Mouse (Mus musculus): ENCODE results near the gene Numa1. TPM values are rescaled to one million over a fixed set of nuclear protein-coding genes. Genes with fewer than 3 reads are reported as not detected.
A peak's percentile ranks its signal among the peaks of the same experiment; 100 is the strongest.

The Numa1 gene
- 60.9 and 64.3 TPM in 2 replicates for polyA plus RNA-seq (2015; fragmentation: Nextera tagmentation; extraction: Ambion mirVana)

GRCm38 (mm10) chr7:101933751-101934240 lies at the start of gene Numa1, which contains the start of gene Lrrc51:
TSS of gene Numa1 (plus strand) at chr7:101934111.
TSS of gene Lrrc51 (minus strand) at chr7:101933895.
- H3K4me3 ChIP-seq (replicated peaks; ENCODE audit: low read length): peak within 1 kb of the TSS; percentile 90
- under 1% methylated on average over 40 of the region's 40 CpGs for WGBS
- no peaks in the 10 kb centered on the region for H3K27me3 ChIP-seq (ENCODE audit: control insufficient read depth, insufficient read depth, low read length)
- H3K27ac ChIP-seq (ENCODE audit: low read length): peak within 1 kb of the TSS; percentile 94
- H3K9me3 ChIP-seq (replicated peaks; ENCODE audit: control insufficient read depth, low read length): no peaks in the 10 kb centered on the region
- H3K9ac ChIP-seq (ENCODE audit: low read length): peak within 1 kb of the TSS; percentile 87
- ATAC-seq (ENCODE audit: insufficient read depth, low FRiP score): peak; percentile 98
- H3K4me1 ChIP-seq (ENCODE audit: control insufficient read depth, insufficient read depth, low read length): peaks cover 14% of the 10 kb centered on the region; the same call in 1 of the 2 replicates
- H3K36me3 ChIP-seq (ENCODE audit: control insufficient read depth, insufficient read depth, low read length): no peaks in the 10 kb centered on the region
- H3K4me2 ChIP-seq (ENCODE audit: low read depth, low read length): peak within 1 kb of the TSS; percentile 79

- no peaks in the 10 kb centered on the region for H3K4me1 ChIP-seq (ENCODE audit: control insufficient read depth, insufficient read depth, low read length)
- H3K27me3 ChIP-seq (ENCODE audit: control insufficient read depth, insufficient read depth, low read length): no peaks in the 10 kb centered on the region; the same call in 1 of the 2 replicates
- H3K4me2 ChIP-seq (ENCODE audit: low read depth, low read length): no peak overlapping the region
- no peak overlapping the region for H3K27ac ChIP-seq (ENCODE audit: low read length)
- H3K9me3 ChIP-seq (replicated peaks; ENCODE audit: control insufficient read depth, low read length): no peaks in the 10 kb centered on the region
- no peak for ATAC-seq (ENCODE audit: insufficient read depth, low FRiP score)
- 93% methylated on average over 4 of the region's 4 CpGs for WGBS
- H3K4me3 ChIP-seq (replicated peaks; ENCODE audit: low read length): no peak overlapping the region
- no peaks in the 10 kb centered on the region for H3K36me3 ChIP-seq (ENCODE audit: control insufficient read depth, insufficient read depth, low read length)
- H3K9ac ChIP-seq (ENCODE audit: low read length): no peak overlapping the region
These were observed 49.8 kb upstream of the Numa1 start for GRCm38 (mm10) chr7:101884160-101884559.

GRCm38 (mm10) chr7:101886274-101886673 lies 47.6 kb upstream of the Numa1 start:
- no peak overlapping the region for H3K4me3 ChIP-seq (replicated peaks; ENCODE audit: low read length)
- no peak overlapping the region for H3K4me2 ChIP-seq (ENCODE audit: low read depth, low read length)
- H3K9ac ChIP-seq (ENCODE audit: low read length): no peak overlapping the region
- H3K27me3 ChIP-seq (ENCODE audit: control insufficient read depth, insufficient read depth, low read length): no peaks in the 10 kb centered on the region; the same call in 1 of the 2 replicates
- H3K36me3 ChIP-seq (ENCODE audit: control insufficient read depth, insufficient read depth, low read length): no peaks in the 10 kb centered on the region
- H3K27ac ChIP-seq (ENCODE audit: low read length): no peak overlapping the region
- H3K9me3 ChIP-seq (replicated peaks; ENCODE audit: control insufficient read depth, low read length): no peaks in the 10 kb centered on the region
- 85% methylated on average over 6 of the region's 6 CpGs for WGBS
- no peaks in the 10 kb centered on the region for H3K4me1 ChIP-seq (ENCODE audit: control insufficient read depth, insufficient read depth, low read length)
- no peak for ATAC-seq (ENCODE audit: insufficient read depth, low FRiP score)

GRCm38 (mm10) chr7:101888460-101888859 lies 45.5 kb upstream of the Numa1 start:
- no peak overlapping the region for H3K4me3 ChIP-seq (replicated peaks; ENCODE audit: low read length)
- ATAC-seq (ENCODE audit: insufficient read depth, low FRiP score): no peak
- H3K27ac ChIP-seq (ENCODE audit: low read length): no peak overlapping the region
- H3K27me3 ChIP-seq (ENCODE audit: control insufficient read depth, insufficient read depth, low read length): no peaks in the 10 kb centered on the region; the same call in 1 of the 2 replicates
- no peaks in the 10 kb centered on the region for H3K9me3 ChIP-seq (replicated peaks; ENCODE audit: control insufficient read depth, low read length)
- no peak overlapping the region for H3K4me2 ChIP-seq (ENCODE audit: low read depth, low read length)
- no peaks in the 10 kb centered on the region for H3K36me3 ChIP-seq (ENCODE audit: control insufficient read depth, insufficient read depth, low read length)
- H3K4me1 ChIP-seq (ENCODE audit: control insufficient read depth, insufficient read depth, low read length): no peaks in the 10 kb centered on the region
- WGBS: 73% methylated on average over 4 of the region's 4 CpGs
- H3K9ac ChIP-seq (ENCODE audit: low read length): no peak overlapping the region

DNA sequence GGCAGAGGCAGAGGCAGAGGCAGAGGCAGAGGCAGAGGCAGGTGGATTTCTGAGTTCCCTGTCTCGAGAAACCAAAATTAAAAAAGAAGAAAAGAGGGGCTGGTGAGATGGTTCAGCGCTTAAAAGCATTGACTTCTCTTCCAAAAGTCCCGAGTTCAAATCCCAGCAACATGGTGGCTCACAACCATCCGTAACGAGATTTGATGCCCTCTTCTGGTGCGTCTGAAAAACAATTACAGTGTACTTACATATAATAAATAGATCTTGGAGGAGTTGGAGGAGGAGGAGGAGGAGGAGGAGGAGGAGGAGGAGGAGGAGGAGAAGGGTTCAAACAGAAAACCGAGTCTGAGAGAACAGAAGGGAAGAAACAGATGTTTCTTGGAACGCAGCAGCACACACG lies 38.2 kb upstream of the Numa1 start:
- Histone ChIP-seq H3K4me2 (ENCODE audit: low read depth, low read length) (peak overlapping the region; percentile 39), H3K36me3 (ENCODE audit: control insufficient read depth, insufficient read depth, low read length) (no peaks in the 10 kb centered on the region), H3K4me1 (ENCODE audit: control insufficient read depth, insufficient read depth, low read length) (peaks cover 5% of the 10 kb centered on the region; the same call in 1 of the 2 replicates), H3K27me3 (ENCODE audit: control insufficient read depth, insufficient read depth, low read length) (no peaks in the 10 kb centered on the region), H3K9ac (ENCODE audit: low read length) (peak overlapping the region; percentile 70), H3K27ac (ENCODE audit: low read length) (peak overlapping the region; percentile 29; the same call in 1 of the 2 replicates), H3K4me3 (replicated peaks; ENCODE audit: low read length) (peak overlapping the region; percentile 68), H3K9me3 (replicated peaks; ENCODE audit: control insufficient read depth, low read length) (no peaks in the 10 kb centered on the region)
- 43% methylated on average over 9 of the region's 9 CpGs for WGBS
- no peak for ATAC-seq (ENCODE audit: insufficient read depth, low FRiP score)

DNA sequence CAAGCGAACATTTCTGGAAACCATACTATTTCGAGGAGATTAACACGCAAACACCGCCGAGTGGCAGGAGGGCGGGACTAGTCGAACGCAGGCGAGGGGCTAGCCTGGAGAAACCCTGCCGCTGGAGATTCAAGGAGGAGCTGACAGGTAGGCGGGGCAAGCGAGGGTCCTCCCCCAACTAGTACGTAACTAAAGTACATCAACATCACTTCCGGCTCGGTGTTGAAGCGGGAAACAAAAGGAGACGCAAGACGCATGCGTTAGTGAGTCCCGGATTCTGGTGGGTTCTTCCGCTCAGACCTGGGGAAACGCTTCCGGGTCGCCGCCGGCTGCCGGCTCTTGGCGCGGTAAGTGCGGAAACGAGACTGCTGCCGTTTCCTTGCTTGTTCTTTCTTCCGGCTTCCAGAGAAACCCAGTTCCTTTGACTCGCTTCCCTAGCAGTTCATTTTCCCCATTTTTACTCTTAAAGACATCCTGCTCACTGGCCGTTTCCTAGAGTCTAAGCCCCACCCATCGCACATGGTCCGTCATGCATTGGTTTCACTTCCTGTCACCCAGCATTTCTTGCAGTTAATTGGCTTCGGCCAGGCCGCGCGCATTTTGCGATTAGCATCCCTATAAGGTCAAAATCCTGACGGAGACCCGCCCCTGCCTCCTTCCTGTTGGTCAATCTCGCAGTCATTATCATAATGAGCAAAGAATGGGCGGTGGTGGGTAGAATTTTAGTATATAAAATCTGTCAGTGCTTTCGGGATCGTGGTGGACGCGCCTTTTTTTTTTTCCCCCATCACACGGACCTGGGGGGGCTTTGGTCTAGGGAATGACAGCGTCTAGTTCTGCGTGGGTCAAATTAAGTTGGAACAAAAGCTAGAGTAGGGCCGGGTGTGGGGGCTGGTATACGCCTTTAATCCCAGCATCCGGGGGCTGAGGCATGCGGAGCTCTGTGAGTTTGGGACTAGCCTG lies 37.5 kb upstream of the Numa1 start:
- peak overlapping the region; percentile 76 for H3K9ac ChIP-seq (ENCODE audit: low read length)
- peak overlapping the region; percentile 75 for H3K4me2 ChIP-seq (ENCODE audit: low read depth, low read length)
- H3K36me3 ChIP-seq (ENCODE audit: control insufficient read depth, insufficient read depth, low read length): no peaks in the 10 kb centered on the region
- H3K4me3 ChIP-seq (replicated peaks; ENCODE audit: low read length): peak overlapping the region; percentile 68
- no peaks in the 10 kb centered on the region for H3K9me3 ChIP-seq (replicated peaks; ENCODE audit: control insufficient read depth, low read length)
- peak overlapping the region; percentile 94 for H3K27ac ChIP-seq (ENCODE audit: low read length)
- no peaks in the 10 kb centered on the region for H3K27me3 ChIP-seq (ENCODE audit: control insufficient read depth, insufficient read depth, low read length)
- under 1% methylated on average over 57 of the region's 57 CpGs for WGBS
- ATAC-seq (ENCODE audit: insufficient read depth, low FRiP score): peak; percentile 98
- peaks cover 5% of the 10 kb centered on the region; the same call in 1 of the 2 replicates for H3K4me1 ChIP-seq (ENCODE audit: control insufficient read depth, insufficient read depth, low read length)

GRCm38 (mm10) chr7:101900331-101901097 lies 33.4 kb upstream of the Numa1 start:
- Histone ChIP-seq H3K4me3 (replicated peaks; ENCODE audit: low read length) (no peak overlapping the region), H3K9ac (ENCODE audit: low read length) (0 out of 2 replicates have a peak overlapping the region, but pooled peaks have one; percentile 10), H3K36me3 (ENCODE audit: control insufficient read depth, insufficient read depth, low read length) (no peaks in the 10 kb centered on the region), H3K27ac (ENCODE audit: low read length) (no peak overlapping the region), H3K4me2 (ENCODE audit: low read depth, low read length) (no peak overlapping the region), H3K4me1 (ENCODE audit: control insufficient read depth, insufficient read depth, low read length) (peaks cover 8% of the 10 kb centered on the region; the same call in 1 of the 2 replicates), H3K27me3 (ENCODE audit: control insufficient read depth, insufficient read depth, low read length) (no peaks in the 10 kb centered on the region), H3K9me3 (replicated peaks; ENCODE audit: control insufficient read depth, low read length) (no peaks in the 10 kb centered on the region)
- WGBS: 88% methylated on average over 16 of the region's 16 CpGs
- no peak for ATAC-seq (ENCODE audit: insufficient read depth, low FRiP score)

DNA sequence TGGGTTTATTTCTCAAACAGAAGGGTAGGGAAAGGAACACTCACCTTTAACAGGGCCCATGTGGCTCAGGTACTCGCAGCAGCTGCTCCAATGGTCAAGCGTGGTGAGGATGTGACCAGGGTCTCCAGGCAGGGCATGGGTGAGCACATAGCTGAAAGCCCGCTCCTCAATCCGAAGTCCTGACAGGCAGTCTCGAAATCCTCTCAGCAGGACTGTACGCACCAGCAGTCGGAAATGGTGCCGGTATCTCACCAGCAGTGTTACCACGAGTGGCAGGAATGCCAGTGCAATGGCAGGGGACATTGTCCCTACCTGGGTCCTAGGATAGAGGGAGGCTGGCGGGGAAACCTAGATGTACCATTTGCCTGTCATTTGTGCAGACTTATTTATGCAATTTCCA lies 31.9 kb upstream of the Numa1 start:
- WGBS: 92% methylated on average over 10 of the region's 10 CpGs
- ATAC-seq (ENCODE audit: insufficient read depth, low FRiP score): no peak
- no peak overlapping the region for H3K9ac ChIP-seq (ENCODE audit: low read length)
- H3K4me3 ChIP-seq (replicated peaks; ENCODE audit: low read length): no peak overlapping the region
- no peaks in the 10 kb centered on the region for H3K36me3 ChIP-seq (ENCODE audit: control insufficient read depth, insufficient read depth, low read length)
- H3K9me3 ChIP-seq (replicated peaks; ENCODE audit: control insufficient read depth, low read length): no peaks in the 10 kb centered on the region
- H3K27me3 ChIP-seq (ENCODE audit: control insufficient read depth, insufficient read depth, low read length): no peaks in the 10 kb centered on the region
- H3K4me1 ChIP-seq (ENCODE audit: control insufficient read depth, insufficient read depth, low read length): peaks cover 14% of the 10 kb centered on the region
- H3K4me2 ChIP-seq (ENCODE audit: low read depth, low read length): no peak overlapping the region
- H3K27ac ChIP-seq (ENCODE audit: low read length): no peak overlapping the region

All from stomach, embryonic 16.5 days (tissue).